Mouse (Mus musculus) left cerebral cortex, postnatal 25 days (tissue): ENCODE results near the gene 9930021J03Rik. TPM values are rescaled to one million over a fixed set of nuclear protein-coding genes. Genes with fewer than 3 reads are reported as not detected.

Experiments used
- DNase-seq, 2 experiments: peaks; one replicate each; pipeline ENCODE4 v3.0.0; 2022; ENCODE audit warnings: low spot score in 2 of 2, mixed read lengths in 1 of 2
- intact Hi-C: fragments of 180-260 bp; cut with DNase I; formaldehyde crosslinking; loops from one replicate; pipeline ENCODE4 v1.15.1; 2025
- total RNA-seq, 2 experiments: library from RNA; stranded (reverse); gene quantifications; 2 replicates each; pipeline ENCODE4 v1.2.3; 2021

9930021J03Rik gene
- total RNA-seq, 2 experiments from 2014 or later, result 34.0 to 35.0 TPM

DNA sequence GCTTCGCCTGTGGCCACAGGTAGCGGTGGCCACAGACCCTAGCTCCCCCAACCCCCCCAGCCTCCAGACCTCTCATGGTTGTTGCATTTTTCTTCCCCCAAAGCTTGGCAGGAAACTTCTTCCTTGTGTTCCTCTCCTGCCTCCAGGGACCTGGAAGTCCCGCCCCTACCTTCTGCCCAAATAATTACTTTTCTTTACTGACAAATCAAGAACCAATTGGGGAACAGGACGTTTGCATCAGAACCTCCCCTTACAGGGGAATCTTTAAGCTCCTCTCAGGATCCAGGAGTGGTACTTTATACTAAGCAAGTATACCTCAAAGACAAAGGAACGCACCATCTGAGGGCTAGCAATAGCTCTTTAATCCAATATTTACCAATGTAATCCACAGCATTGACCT lies 140.9 kb downstream of the 9930021J03Rik start:
- no peak for DNase-seq
- intact Hi-C loops, result no loop called here

Other genes with a start within 250 kb of the 9930021J03Rik start
- gene Ermp1, start 157.6 kb downstream of the 9930021J03Rik start, total RNA-seq, result 10 to 100 TPM; 35.6 to 37.2 TPM
- not detected for gene Mlana, start 108.2 kb downstream of the 9930021J03Rik start, total RNA-seq
- 10 to 100 TPM; 32.4 to 34.8 TPM for gene Ranbp6, start 7.0 kb upstream of the 9930021J03Rik start, total RNA-seq
- gene Il33, start 119.1 kb upstream of the 9930021J03Rik start, total RNA-seq, result 10 to 100 TPM; 21.9 to 25.1 TPM
- not detected for gene Trpd52l3, start 197.8 kb upstream of the 9930021J03Rik start, total RNA-seq
- gene Uhrf2, start 224.5 kb upstream of the 9930021J03Rik start, total RNA-seq, result 10 to 100 TPM; 52.0 to 57.4 TPM